Mouse (Mus musculus) heart, postnatal 4 days (tissue): ENCODE measurements around the gene Pdk2. TPM values are rescaled to one million over a fixed set of nuclear protein-coding genes. Genes with fewer than 3 reads are reported as not detected.

Experiments
- DNase-seq: peaks from one replicate; pipeline ENCODE4 v3.0.0; 2021
- total RNA-seq, 2 experiments: library from RNA; stranded (reverse); gene quantifications; 2 replicates each; pipeline ENCODE4 v1.2.3; 2021

The Pdk2 gene
- total RNA-seq, 2 experiments from 2014 or later: 178 to 200 TPM

- no peak for DNase-seq
These were observed 29.3 kb upstream of the Pdk2 start for GRCm38 (mm10) chr11:95070140-95071107.

- no peak for DNase-seq
These were observed 28.2 kb upstream of the Pdk2 start for GRCm38 (mm10) chr11:95069226-95069957.

GRCm38 (mm10) chr11:95056768-95057501 lies 15.8 kb upstream of the Pdk2 start:
- no peak for DNase-seq

- no peak for DNase-seq
These were observed 11.9 kb upstream of the Pdk2 start for GRCm38 (mm10) chr11:95053062-95053461.

- peak; percentile 70 for DNase-seq
These were observed 6.0 kb upstream of the Pdk2 start for GRCm38 (mm10) chr11:95046980-95047680.

GRCm38 (mm10) chr11:95044185-95044870 lies 3.2 kb upstream of the Pdk2 start:
- DNase-seq: no peak

- no peak for DNase-seq
These were observed 2.5 kb upstream of the Pdk2 start for GRCm38 (mm10) chr11:95043608-95044007.

- DNase-seq: no peak
These were observed 1.9 kb upstream of the Pdk2 start for GRCm38 (mm10) chr11:95043060-95043459.

GRCm38 (mm10) chr11:95042096-95042495 lies 942 bp upstream of the Pdk2 start:
- peak; percentile 88 for DNase-seq

GRCm38 (mm10) chr11:95040491-95041138 lies 539 bp downstream of the Pdk2 start:
- peak; percentile 82 for DNase-seq

GRCm38 (mm10) chr11:95039766-95040165 lies 1.4 kb downstream of the Pdk2 start:
- DNase-seq: no peak

GRCm38 (mm10) chr11:95038818-95039655 lies 2.1 kb downstream of the Pdk2 start:
- DNase-seq: no peak

- DNase-seq: no peak
These were observed 2.9 kb downstream of the Pdk2 start for GRCm38 (mm10) chr11:95038156-95038817.

- DNase-seq: no peak
These were observed 3.8 kb downstream of the Pdk2 start for GRCm38 (mm10) chr11:95037306-95037705.

GRCm38 (mm10) chr11:95036521-95036920 lies 4.6 kb downstream of the Pdk2 start:
- no peak for DNase-seq

- no peak for DNase-seq
These were observed 6.3 kb downstream of the Pdk2 start for GRCm38 (mm10) chr11:95034902-95035301.

- no peak for DNase-seq
These were observed 7.5 kb downstream of the Pdk2 start for GRCm38 (mm10) chr11:95033617-95034016.

- DNase-seq: no peak
These were observed 8.2 kb downstream of the Pdk2 start for GRCm38 (mm10) chr11:95032945-95033344.

GRCm38 (mm10) chr11:95027850-95028470 lies 13.2 kb downstream of the Pdk2 start:
- DNase-seq: no peak
